Mouse (Mus musculus): ENCODE measurements at regions not wholly inside any gene's neighbourhood (a gene's known extent, or its start where the extent isn't known, plus 50 kb on each side); places are given as distances from the start of the nearest gene placed in this dataset.
A peak's percentile ranks its signal among the peaks of the same experiment; 100 is the strongest.

DNA sequence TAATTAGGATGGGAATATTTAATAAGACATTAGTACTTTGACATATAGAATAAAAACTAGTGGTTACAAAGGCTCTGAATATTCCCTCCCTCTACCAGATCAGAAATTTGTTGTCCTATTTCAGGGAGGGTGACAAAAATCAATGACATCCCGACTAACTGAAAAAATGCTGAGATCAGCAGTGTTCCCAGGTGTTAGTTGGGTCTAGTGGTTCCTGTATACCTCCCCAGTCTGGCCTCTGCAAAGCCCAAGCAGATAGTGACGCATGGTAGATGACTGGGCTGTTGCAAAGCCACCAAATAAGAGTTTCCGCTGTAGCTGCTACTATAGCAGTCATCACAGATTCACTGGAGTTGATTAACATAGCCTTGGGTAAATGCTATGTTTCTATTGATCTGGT lies 59.9 kb upstream of the Gm4791 start:
- DNase-seq = no peak

DNA sequence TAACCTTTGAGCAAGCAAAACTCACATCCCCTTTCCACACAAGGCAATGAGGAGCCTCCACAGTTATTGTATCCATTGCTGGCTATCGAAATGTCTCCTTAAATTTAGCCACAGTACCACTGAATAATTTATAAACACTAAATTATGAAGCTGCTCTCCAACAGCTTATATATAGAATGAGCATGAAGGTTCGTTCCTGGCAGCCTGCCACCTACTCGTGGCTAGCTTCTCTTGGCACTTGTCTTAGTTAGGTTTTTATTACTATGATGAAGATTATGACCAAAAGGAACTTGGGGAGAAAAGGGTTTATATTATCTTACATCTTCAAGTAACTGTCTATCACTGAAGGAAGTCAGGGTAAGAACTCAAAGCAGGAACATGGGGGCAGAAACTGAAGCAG lies 72.9 kb upstream of the Gm4791 start:
- no peak for DNase-seq

DNA sequence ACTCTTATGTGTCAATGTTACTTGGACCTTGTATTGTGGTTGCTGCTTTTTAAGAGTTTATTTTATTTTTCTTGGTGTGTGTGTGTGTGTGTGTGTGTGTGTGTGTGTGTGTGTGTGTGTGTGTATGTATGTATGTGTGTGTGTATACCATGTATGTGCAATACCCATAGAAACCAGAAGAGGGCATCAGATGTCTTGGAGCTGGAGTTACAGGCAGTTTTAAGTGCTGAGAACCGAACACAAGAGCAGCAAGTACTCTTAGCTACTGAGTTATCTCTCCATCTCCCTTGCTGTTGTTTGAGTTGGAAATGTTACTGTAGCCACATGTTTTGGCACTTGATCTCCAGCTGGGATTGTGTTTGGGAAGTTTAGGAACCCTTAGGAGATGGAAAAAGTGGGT lies 78.5 kb upstream of the Gm4791 start:
- DNase-seq = no peak

DNA sequence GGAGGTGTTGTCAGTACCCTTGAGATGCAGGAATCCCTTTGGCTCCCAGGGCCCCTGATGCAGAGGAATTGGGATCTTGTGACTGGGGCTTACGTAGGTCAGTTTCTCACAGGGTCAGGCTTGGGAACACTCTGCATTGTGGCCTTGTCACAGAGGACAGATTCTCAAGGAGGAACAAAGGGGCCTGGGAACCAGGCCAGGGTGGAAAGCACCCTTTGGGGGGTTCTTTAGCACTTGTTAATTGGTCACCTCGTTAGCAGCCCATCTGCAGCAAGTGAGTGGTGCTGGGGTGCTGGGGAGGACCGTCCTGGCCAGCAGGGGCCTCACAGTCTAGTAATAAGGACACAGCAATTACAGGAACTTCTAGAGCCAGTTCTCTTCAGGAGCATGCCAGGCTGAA lies 85.3 kb upstream of the Gm4791 start:
- DNase-seq = no peak

DNA sequence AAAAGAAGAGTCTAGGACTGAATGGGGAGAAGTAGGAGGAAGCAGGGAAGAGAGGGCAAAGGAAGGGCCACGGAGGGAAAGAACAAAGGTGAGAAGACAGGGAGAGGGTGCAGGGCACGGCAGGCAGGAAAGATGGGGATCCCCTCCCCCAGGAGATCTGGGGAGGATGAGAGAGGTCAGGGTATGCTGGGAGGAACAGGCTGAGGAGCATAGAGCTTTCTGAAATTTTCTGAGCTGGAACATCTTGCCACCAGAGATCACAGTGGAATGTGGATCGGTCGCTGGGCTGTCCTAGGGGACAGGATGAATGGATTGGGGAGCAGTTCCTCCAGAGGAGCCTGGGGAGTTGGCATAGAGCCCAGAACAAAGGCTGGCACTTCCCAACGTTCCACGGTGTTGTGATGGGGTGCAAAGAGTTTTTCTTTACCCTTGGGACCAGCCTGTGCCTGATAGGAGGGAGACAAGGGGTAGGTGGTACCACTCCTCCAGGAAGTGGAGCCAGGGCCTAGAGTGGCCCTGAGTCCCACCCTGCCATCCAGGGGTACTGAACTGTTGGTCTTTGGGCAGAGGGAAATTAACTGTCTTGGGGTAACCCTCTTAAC lies 89.0 kb upstream of the Gm4791 start:
- DNase-seq = no peak

DNA sequence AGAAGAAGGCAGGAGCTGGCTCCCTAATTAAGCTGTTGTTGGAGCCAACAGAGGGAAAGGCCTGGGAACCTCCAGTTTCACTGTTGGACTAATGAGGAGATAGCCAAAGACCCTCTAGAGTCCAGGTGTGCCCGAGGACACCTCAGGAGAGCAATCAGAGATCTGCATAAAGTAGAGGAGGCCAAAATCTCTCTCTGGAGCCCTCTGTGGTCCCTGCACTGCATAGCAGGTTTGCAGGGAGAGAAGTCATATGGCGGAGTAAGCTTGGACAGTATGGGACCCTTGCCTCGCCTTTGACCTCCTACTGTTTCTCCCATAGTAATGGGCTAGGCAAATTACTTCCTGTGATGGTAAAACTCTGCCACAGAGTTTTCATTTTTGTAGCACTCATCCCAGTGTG lies 93.5 kb upstream of the Gm4791 start:
- no peak for DNase-seq

DNA sequence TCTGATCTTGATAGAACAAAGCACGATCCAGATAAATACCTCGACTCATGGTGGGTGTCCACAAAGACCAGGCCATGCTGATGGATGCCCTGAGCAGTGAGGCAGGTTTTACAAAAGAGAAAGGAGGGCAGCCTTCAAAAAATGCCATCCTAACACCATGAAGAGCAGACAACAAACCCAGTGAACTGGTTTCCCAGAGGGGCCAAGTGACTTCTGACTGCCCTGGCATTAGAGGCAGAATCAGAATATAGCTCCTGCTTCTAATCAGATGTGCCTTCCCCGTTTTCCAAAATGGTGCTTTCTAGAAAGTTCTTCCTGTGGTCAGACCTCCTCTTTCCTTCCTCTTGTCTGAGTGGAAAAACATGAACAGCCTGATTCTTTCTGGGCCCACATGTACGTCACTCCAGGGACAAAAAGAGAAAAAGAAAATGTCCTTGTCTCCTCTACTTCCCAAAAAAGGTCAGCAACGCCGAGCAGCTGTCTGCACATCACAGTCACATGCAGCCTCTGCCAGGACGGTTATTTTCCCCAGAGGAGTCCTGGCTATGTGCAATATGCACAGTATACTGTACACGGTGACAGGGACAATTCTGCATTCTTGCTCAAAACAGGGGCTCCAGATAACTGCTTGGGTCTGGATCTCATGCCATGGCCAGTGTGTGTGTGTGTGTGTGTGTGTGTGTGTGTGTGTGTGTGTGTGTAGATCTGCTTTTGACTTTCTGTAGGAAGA lies 94.9 kb upstream of the Gm4791 start:
- no peak for DNase-seq

DNA sequence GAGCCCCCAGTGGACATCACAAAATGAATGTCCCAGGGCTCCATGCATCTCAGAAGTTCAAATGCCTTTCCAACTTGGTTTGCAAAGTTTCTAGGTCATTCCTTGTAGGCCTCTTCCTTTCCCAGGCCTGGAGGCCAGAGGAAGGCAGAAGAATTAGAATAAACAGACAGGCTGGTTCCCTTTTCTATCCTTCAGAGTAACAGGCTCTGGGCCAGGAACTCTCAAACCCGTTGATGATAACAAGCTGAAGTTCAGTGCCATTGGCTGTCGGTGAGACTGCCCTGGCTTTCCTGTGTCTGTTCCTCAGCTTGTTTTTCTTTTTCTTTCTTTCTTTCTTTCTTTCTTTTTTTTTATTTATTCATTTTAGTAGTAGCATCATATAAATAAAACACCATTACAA lies 99.3 kb upstream of the Gm4791 start:
- no peak for DNase-seq

DNA sequence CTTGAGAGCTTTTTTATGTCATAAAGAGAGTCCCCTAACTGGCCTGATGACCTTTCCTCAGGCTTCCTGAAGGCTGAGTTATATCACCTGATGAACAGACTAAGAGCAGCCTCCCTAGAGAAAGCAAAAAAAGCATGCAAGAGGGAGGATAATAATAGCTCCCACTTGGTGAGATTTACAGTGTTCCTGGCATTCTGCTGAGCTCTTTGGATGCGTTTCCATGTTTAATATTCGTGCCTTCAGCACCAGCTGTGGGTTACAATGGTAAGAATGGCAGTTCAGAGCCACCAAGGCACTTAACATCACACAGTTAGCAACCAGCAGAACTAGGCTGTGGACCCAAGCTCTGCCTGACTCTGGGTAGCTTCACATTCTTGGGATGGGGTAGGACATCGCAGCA lies 100.4 kb upstream of the Gm4791 start:
- no peak for DNase-seq

DNA sequence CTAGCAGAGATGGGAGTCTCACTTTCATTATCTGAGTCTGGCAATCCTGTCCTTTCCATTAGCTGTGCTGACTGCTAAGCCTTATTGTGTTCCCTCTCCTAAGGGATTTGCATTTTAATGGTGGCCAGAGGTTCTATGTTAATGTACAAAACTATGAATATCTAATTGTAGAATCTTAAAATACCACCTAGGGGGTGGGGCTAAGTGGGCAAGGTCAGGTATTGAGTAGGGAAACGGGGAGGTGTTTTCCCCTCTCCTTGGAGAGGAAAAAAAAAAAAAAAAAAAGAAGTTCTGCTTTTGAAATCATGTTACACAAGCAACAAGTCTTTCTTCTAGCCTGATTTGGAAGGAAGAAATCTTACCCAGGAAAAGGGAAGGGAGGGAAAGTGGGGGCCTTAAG lies 106.7 kb upstream of the Gm4791 start:
- DNase-seq = no peak

DNA sequence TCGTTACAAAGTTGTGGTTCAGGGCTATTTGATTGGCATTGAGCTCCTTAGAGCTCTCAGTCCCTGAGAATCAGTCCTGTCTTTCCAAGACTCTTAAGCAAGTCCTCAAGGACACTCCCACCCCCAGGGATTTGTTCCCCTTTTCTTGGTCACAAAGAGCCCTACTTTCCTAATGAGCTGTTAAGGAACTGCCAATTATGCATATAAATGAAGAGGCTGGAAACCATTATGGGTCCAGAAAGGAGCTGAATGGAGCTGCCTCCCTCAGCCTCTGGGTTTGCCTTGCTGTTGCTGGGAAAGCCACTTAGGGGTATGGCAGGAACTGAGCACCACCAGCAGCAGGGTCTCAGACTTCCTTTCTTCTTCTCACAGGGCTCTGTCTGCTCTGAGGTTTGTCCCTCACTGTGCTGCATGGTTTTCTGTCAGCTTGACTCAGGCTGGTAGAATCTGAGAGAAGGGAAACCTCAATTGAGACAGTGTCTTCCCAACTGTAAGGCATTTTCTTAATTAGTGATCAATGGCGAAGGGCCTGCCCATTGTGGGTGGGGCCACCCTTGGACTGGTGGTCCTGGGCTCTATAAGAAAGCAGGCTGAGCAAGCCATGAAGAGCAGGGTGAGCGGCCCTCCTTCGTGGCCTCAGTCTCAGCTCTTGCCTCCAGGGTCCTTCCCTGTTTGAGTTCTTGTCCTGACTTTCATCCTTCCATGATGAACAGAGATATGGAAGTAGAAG lies 108.4 kb upstream of the Gm4791 start:
- DNase-seq = peak; percentile 26

DNA sequence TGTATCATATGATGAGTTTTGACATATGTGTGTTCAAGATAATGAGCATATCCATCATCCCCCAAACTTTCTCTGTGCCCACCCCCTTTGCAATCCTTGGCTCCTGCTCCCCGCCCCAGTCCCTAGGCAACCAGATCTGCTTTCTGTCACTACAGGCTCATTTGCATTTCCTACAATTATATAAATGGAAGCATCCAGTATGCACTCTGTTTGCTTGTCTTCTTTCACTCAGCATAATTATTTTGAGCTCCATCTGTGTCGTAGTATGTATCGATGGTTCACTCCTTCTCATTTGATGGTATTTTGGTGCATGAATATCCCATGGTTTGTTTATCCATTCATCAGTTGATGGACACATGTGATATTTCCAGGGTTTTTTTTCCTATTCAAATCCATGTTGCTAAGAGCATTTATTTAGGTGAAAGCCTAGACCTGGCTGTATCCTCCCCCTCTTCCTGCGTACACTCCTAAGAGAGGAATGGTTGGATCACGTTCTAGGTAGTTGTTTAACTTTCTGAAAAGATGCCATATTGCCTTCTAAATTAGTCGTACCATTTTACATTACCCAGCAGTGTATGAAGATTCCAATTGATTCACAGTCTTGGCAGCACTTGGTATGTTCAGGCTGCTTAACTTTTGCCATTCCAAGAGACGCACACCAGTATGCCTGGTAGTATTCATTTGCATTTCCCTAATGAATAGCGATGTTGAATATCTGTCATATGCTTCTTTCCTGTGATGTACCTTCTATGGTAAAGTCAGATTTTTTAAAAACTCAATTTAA lies 127.1 kb upstream of the Gm4791 start:
- DNase-seq = no peak

DNA sequence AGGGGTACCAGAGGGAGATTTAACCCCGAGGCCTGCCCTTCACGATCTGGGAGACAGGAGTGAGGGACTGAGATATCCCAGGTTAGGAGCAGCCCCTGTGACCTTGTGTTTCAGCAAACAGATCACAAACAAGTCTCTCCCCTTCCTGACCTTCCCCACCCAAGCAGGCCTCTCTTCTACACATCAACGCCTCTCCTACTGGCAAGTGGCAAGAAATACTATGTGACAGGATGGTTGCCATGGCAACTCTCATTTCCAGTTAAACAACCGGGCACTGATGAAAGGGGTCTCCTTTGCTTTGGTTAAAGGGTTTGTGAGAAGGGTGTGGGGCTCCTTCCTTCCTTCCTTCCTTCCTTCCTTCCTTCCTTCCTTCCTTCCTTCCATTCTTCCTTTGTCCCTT lies 134.6 kb upstream of the Gm4791 start:
- DNase-seq = peak; percentile 55

DNA sequence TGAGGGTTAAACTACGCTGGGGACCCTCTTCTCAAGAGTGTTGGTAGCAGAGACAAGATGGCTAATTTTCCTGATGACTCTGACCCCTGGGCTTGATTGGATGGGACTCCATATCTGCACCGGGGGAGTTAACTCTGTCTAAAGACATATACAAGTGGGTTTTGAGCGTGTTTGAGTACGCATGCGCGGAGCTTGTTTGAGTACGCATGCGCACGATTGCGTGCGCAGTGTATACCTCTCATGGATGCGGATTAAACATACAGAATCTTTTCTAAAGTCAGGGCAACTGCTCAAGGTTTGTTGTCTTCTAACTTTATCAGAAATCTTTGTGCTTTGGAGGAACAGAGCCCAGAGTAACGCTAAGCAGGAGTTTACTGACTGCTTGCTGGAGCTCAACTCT lies 146.8 kb upstream of the Gm4791 start:
- DNase-seq = no peak

DNA sequence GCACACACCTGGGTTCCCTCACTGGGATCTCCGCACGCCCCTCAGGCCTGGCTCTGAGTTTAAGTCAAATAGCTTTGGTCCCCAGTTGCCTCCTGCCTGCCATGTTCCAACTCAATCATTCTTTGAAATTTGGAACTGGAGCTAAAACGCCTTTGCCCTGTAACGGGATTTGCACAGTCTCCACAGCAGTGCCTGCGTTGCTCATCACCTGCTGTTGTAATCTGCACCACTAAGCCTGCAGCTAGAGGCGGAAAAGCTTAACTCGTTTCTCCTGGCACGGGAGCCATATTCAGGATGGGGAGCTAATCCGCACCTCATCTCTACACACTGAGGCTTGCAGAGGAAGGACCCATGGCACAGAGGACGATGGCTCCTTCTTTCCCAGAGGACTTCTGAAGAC lies 147.2 kb upstream of the Gm4791 start:
- DNase-seq = no peak

DNA sequence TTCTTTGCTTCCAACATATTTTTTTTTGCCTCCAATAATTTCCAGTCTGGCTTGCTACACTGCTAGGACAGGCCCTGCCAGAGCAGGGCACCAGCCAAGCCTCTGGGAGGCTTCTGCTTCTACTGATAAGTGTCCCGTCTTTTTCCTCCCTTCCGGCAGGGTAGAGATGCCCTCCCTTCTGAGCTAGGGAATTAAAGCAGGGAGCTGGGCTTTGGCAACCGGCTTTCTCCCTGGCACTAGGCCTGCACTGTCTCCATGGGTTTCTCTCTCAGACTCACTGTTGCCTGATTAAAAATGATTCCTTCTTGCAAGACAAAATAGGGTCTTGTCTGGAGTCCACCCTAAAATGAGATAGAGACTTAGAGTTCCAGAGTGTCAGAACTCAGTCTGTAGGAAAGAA lies 153.3 kb upstream of the Gm4791 start:
- DNase-seq = no peak

DNA sequence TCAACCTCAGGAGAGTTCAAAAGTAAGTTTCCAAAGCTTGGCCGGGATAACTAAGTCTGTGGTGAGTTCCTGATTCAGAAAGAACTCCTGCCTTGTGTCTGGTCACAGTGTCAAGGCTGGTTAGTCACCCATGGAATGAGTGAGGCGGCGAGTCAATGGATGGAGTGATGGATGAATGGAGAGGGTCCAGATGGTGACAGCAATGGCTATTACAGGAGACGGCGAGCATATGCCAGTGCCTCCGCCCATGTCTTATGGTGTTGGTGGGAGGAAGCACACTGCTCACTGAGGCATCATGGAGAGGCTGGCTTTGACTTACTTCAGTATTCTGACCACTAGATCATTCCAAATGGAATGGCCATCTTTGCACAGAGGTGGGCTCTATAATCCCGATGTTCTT lies 154.8 kb upstream of the Gm4791 start:
- DNase-seq = no peak

DNA sequence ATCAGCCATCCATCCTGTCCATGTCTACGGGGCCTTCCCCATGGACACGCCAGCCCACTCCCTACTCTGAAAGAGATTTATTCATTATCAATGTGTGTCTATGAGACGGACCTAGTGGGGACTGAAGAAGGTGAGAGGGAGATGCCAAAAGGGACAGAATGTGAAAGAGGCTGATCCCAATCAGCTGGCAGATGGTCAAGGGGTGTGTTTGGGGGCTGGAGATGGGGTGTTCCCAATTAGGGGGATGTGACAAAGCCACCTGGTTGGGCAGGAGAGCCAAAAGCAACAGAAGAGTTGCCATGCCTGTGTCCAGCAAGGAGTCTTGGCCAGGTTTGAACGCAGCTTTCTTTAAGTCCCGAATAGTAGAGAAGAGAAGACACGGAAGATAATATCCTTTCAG lies 157.0 kb upstream of the Gm4791 start:
- no peak for DNase-seq

DNA sequence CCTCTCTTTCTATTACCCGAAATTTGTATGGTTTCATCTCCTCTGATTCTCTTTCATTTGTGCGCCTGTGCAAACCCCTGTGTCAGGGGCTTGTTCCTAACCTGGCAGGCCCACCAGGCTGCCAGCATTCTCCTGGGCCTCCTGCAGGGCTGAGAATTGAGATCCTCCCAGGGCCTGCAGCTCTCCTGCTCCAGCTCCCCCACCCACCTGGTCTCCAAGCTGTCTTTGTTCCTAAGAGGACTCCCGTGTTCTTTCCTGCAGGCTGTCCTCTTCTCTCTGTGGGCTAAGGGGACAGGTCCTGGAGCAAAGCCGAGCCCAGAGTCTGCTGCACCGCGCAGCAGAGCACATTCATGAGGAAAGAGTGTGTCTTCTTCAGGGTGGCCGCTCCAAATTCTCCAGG lies 163.3 kb upstream of the Gm4791 start:
- no peak for DNase-seq

DNA sequence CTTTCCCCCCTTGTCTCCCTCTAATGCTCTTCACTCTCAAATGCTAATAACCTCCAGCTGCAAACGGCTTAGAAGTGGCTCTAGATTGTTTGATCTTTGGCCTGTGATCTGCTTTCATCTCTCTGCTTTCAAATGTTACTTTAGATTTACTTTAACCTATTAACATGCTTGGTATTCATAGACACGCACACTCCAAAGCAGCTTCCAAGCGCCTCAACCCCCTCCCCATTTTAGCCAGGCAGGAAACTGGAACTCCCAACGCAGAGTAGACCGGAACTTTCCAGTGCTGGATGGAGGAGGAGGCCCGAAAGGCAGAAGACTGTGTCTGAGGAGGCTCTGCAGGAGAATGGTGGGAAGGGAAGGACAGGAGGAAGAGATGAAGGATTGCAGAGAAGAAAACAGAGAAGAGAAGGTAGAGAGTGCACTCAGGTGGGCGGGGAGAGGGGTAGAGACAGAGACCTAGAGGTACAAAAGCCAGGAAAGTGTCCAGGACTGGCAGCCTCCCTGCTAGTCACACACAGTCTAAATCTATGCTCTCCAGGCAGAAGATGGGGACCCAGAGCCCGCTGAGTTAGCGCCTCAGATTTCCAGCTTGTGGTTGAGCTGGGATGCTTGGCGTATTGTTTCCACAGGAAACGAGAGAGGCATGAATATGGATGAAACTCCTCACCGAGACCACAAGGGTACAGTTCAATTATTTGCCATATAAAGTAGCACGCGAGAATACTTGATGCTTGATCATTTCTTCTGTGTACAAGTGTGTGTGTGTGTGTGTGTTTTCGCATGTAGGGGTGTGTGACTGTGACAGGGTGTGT lies 167.6 kb upstream of the Gm4791 start:
- DNase-seq = peak; percentile 34

DNA sequence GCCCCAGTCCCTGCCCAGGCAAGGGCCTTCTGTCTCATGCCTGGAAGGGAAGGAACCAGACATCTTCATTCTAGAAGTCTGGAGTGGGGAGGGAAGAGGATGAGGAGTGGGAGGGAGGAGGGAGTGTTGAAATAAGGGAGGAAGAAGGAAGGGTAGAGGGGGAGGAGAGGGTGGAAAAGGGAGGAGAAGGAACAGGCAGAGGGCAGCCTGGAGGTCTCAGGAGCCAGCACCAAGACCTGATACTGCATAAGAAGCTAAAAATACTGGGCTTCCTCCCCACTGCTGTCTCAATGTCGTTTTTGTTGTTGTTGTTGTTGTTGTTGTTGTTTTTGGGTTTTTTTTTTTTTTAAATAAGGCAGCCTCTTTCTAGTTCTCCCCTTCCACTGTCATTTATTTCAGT lies 168.2 kb upstream of the Gm4791 start:
- DNase-seq = no peak

DNA sequence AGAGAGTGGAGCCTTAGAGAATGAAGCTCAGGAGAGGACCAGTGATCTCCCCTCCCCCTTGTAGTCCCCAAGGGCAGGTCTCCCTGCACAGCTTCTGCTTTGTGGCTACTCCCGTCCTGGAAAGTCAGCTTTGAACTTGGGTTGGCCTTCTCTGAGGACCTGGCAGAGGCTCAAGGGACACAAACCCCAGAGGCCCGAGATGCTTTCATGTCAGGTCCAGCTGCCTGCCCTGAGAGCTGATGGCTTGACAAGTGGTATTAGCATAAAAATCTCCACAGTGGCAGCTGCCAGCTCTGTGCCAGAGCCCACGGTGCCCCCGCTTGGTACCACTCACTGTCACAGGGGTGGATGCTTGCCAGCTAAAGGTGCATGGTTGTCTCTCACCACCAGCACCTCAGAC lies 173.8 kb upstream of the Gm4791 start:
- no peak for DNase-seq

DNA sequence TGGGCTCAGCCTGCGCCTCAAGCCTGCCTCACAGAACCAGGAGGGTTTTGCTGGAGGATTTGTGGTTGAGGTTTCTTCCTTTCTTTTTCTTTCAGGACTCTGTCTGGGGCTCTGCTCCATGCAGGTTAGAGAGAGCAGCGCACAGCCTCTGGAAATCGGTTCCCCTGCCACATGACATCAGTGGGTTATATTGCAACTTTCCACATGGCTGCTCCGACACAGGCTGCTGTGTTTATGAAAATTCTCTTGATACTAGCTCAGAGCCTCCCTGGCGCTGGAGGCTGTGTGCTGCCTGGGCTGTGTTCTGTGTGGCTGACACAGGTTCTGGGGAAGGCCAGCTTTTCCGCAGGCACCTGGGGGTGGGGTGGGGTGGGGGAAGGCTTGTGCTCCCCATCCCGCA lies 178.7 kb upstream of the Gm4791 start:
- DNase-seq = no peak
